Mouse (Mus musculus) left cerebral cortex, adult 2 months (tissue): ENCODE data around the gene Ptges3. TPM values are rescaled to one million over a fixed set of nuclear protein-coding genes. Genes with fewer than 3 reads are reported as not detected.

Experiments
- DNase-seq, 2 experiments: peaks; one replicate each; pipeline ENCODE4 v3.0.0; 2021 to 2022; ENCODE audit warnings: low spot score in 2 of 2, mixed read lengths in 1 of 2; ENCODE audit errors: extremely low spot score in 1 of 2
- H3K27ac ChIP-seq: fragments of 200-600 bp; 2 replicates; pipeline ENCODE4 v1.8.1; 2022
- H3K4me3 ChIP-seq: fragments of 200-600 bp; 2 replicates; pipeline ENCODE4 v1.8.1; 2022
- CTCF ChIP-seq: fragments of 200-600 bp; IDR thresholded peaks from 2 replicates; pipeline ENCODE4 v1.8.1; 2022; ENCODE audit warnings: antibody characterized with exemption, mild to moderate bottlenecking, moderate library complexity
- intact Hi-C: fragments of 180-260 bp; cut with DNase I; formaldehyde crosslinking; loops from one replicate; pipeline ENCODE4 v1.15.1; 2025
- long read RNA-seq, 2 experiments: library from polyadenylated mRNA; stranded (forward); transcript quantifications; one replicate each; pipeline ENCODE4 v2.0.0; 2021; ENCODE audit warnings: borderline mapping rate in 2 of 2
- total RNA-seq, 2 experiments: library from RNA; stranded (reverse); gene quantifications; 2 replicates each; pipeline ENCODE4 v1.2.3; 2021

The Ptges3 gene
- 100 to 1,000 TPM; 121 to 123 TPM for total RNA-seq
- long read RNA-seq, experiment 1, transcript Ptges3-201 (8 exons, 2,000 nt), result major isoform, 81 of 92 reads
- long read RNA-seq, experiment 1, partial matches to known transcripts, result 2 of 92 reads
- long read RNA-seq, experiment 1, other reads (novel, unspliced or antisense), result 9 of 92 reads
- long read RNA-seq, experiment 2, transcript Ptges3-201 (8 exons, 2,000 nt), result major isoform, 55 of 57 reads
- long read RNA-seq, experiment 2, partial matches to known transcripts, result 2 of 57 reads
- long read RNA-seq, experiment 2, other reads (novel, unspliced or antisense), result 0 of 57 reads

DNA sequence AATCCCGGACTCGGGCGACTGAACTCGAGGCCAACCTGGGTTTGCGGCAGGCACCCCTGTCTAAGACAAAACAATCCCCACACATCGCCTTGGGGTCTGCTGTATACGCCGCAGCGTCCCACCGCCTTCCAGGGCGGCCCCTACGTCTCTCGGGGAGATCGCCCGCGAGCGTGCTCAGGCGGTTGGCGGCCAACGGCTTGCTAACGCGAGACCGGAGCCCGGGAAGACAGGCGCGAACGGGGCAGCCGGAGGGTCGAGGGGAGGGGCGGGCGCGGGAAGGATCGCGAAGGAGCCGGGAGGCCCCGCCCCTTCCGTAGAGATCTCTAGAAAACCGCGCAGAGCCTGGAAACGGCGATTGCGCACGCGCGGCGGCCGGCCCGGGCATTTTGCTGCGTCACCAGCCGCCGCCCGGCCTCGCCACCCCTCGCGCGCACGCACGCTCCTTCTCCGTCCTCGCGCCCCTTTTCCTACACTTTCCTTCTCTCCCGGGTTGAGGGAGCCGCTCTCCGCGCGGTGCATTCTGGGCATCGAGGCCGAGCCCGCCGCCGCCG is at the start of gene Ptges3:
TSS of gene Ptges3 (plus strand) at position 354 of the 551 bp plus-strand sequence.
- intact Hi-C loops, result loop anchor here (1.0 kb wide), 1 partner anchor 23 kb away; the partner anchor contains the start of gene Naca
- peak; percentile 98 for DNase-seq
- H3K27ac ChIP-seq, result peak within 1 kb of the TSS; percentile 92
- TF ChIP-seq CTCF, result no peak
- H3K4me3 ChIP-seq, result peak within 1 kb of the TSS; percentile 62

DNA sequence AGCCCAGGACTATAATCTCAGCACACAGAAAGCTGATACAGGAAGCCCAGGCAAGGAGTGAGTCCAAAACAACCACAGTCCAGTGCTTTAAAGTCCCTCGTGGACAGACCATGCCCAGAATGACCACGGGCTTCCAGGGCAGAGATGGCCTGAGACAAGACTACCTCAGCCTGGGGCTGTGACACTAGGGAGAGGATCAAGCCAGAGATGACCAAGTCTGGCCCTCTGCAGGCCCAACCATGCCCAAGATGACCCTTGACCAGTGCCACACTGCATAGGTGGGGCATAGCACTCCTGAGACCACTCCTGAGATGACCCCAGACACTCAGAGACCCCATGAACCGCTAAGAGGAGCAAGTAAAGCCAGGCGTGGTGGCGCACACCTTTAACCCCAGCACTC is 49.0 kb upstream of the Ptges3 start:
- TF ChIP-seq CTCF, result no peak
- Histone ChIP-seq H3K27ac (no peak overlapping the region), H3K4me3 (no peak overlapping the region)
- intact Hi-C loops, result loop anchor here (5.0 to 10.0 kb wide), 3 partner anchors 312 to 485 kb away; partner anchors contain the start of genes Shmt2 and Stat6
- DNase-seq, result no peak

DNA sequence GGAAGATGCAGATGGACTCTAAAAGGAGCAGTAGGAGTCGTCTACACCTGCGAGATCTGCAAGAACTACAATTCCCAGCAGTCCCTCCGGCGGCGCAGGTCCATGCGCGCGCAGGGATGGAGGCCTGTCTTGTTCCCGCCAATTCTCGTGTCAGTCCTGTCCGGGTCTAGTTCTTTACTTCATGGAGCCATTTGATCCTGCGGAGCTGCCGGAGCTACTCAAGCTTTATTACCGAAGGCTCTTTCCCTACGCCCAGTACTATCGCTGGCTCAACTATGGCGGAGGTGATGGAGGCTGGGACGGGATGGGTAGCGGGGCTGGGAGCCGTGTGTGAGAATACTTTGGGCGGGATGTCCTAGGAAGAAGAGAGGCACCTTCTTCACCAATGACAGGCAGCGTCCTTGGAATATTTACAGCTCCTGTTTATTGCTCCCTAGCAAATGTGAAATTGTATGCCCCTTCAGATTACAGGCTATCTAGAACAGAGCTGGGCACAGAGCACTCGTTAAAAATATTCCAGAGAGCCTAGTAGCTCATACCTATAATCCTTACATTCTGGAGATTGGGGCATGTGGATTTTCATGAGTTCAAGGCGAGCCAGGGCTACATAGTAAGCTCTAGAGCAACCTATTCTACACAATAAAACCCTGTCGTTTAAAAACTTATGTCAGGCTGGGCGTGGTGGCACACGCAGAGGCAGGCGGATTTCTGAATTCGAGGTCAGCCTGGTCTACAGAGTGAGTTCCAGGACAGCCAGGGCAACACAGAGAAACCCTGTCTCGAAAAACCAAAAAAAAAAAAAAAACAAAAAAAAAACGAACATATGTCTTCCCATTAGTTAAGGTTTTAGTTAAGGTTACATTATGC is 43.5 kb upstream of the Ptges3 start, which contains the start of gene Prim1:
TSS of gene Prim1 (plus strand) at position 101 of the 867 bp plus-strand sequence.
- H3K4me3 ChIP-seq, result peak within 1 kb of the TSS; percentile 80
- intact Hi-C loops, result loop anchor here (5.0 to 10.0 kb wide), 2 partner anchors 172 to 490 kb away; partner anchors contain the start of gene Shmt2
- DNase-seq, result peak; percentile 77 to 78
- TF ChIP-seq CTCF, result no peak; the same call in 1 of the 2 replicates
- no peak within 1 kb of the TSS for H3K27ac ChIP-seq

DNA sequence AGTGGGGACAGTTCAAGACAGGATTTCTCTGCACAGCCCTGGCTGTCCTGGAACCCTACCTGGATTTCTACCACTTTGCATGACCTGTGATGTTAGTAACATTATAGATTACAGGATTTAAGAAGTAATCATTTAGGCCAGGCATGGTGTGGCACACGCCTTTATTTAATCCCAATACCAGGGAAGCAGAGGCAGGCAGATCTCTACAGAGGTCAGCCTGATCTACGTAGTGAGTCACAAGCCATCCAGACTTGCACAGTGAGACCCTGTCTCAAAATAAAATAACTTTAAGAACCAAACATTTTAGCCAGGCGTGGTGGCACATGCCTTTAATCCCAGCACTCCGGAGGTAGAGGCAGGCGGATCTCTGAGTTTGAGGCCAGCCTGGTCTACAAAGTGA is 36.6 kb upstream of the Ptges3 start:
- no peak for DNase-seq
- TF ChIP-seq CTCF, result no peak
- H3K27ac ChIP-seq, result no peak overlapping the region
- intact Hi-C loops, result no loop called here
- no peak overlapping the region for H3K4me3 ChIP-seq

DNA sequence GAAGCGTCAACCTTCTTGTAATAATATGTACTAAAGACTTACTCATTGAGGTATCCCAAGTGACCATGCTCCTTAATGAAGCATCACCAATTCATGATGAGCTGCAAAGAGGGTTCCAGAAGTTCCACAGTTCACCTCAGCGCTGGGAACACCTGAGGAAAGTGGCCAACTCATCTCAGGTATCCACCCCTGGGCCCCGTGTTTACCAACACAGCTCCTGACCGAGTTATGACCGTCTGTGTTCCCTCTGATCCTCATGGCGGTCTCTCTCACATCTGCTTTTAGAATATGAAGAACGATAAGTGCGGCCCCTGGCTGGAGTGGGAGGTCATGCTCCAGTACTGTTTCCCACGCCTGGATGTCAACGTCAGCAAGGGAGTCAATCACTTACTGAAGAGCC is 35.3 kb upstream of the Ptges3 start:
- no peak for TF ChIP-seq CTCF
- Histone ChIP-seq H3K27ac (no peak overlapping the region), H3K4me3 (no peak overlapping the region)
- DNase-seq, result no peak
- intact Hi-C loops, result no loop called here

DNA sequence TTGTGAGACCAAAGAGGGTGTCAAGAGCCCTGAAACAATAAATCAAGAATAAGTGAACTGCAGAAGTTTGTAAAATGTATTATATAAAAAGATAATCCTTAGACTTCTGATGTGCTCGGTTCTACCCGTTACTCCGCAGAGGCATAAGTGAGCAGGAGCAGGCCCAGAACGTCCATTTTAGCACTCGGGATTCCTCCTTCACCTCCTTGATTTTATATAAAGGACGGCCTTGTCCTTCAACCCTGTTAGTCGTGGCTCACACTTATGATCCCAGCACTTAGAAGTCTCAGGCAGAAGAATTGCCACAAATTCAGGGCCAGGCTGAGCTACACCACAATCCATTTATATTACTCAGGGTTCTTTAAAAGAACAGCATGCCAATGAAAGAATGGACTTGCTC is 28.8 kb upstream of the Ptges3 start:
- intact Hi-C loops, result no loop called here
- DNase-seq, result no peak
- Histone ChIP-seq H3K4me3 (no peak overlapping the region), H3K27ac (no peak overlapping the region)
- no peak for TF ChIP-seq CTCF

DNA sequence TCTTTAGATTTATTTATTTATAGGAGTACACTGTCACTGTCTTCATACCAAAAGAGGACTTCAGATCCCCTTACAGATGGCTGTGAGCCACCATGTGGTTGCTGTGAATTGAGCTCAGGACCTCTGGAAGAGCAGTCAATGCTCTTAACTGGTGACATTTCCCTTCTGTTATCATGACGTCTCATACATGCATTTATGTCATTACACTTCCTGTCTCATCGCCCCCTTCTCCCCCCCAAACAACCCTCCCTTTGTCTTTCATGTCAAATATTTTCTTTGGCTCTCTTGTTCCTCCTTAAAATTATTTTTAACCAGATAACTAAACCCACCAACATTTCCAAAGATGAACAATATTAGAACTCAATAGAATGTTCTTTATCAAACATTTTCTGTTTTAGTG is 27.9 kb upstream of the Ptges3 start:
- no peak for TF ChIP-seq CTCF
- DNase-seq, result no peak
- H3K27ac ChIP-seq, result no peak overlapping the region
- no peak overlapping the region for H3K4me3 ChIP-seq
- intact Hi-C loops, result no loop called here

DNA sequence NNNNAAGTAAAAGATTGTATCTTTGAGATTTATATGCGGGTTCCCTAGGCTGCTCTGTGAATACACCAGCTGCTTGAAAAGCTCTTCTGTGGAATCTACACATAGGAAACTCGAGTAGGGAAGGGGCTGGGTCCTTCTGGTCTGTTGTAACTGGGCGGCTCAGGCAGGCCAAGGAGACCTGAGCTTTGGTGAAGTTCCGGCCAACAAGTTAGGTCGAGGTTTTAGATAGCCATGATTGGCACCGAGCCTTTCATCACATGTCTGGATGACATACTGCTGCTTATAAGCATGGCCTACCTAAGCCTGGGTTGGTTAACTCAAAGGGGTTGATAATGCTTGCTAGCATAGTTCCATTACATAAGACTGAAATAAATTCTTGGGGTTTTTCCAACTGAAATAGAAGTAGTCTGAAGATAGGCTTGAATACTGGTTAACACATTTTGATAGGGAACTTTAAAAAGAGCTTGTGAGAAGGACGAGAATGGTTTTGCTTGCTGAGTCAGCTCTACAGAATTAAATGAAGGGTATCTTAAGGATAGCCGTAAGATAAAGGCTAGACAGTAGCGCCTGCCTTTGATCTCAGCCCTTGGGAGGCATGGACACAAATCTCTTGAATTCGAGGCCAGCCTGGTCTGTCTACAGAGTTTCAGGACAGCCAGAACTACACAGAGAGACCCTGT is 21.9 kb upstream of the Ptges3 start:
- intact Hi-C loops, result no loop called here
- no peak for DNase-seq
- no peak for TF ChIP-seq CTCF
- Histone ChIP-seq H3K4me3 (peak overlapping the region; percentile 67), H3K27ac (peak overlapping the region; percentile 94; the same call in 1 of the 2 replicates)

DNA sequence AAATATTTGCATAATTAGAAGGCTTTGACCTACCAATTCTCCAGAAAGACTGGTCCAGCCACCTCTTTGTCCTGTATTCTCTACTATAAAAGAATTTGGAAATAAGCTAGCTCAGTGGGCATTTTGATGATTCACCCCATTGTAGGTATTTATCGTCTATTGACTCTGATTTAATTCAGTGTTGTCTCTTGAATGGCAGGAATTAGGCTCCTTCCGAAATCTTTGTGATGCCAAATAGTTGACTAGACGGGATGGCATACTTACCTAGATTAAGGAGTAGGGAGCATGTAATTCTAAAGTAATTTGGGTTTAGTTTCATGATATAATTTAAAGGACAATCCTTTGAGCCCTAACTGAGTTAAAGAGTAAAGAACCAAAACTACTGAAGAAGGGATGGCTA is 20.8 kb upstream of the Ptges3 start:
- Histone ChIP-seq H3K4me3 (no peak overlapping the region; the same call in 1 of the 2 replicates), H3K27ac (no peak overlapping the region)
- intact Hi-C loops, result no loop called here
- no peak for DNase-seq
- TF ChIP-seq CTCF, result no peak

DNA sequence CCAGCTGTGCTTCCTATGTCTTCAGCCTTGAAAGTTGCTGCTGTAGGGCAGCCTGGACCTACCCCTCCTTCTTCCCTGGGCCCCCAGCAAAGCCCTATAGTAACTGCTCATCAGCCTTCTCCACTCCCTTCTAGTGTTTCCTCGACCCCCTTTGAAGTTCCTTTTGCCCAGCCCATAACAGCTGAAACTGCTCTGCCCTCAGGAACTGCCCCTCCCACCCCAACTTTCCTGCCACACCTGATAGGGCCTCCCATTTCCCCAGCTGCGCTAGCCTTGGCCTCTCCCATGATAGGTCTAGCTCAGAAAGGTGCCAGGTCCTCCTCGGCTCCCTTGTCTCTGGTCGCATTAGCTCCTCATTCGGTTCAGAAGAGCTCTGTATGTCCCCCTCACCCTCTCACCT is 19.6 kb upstream of the Ptges3 start:
- intact Hi-C loops, result no loop called here
- Histone ChIP-seq H3K27ac (no peak overlapping the region), H3K4me3 (no peak overlapping the region)
- TF ChIP-seq CTCF, result no peak
- no peak for DNase-seq

DNA sequence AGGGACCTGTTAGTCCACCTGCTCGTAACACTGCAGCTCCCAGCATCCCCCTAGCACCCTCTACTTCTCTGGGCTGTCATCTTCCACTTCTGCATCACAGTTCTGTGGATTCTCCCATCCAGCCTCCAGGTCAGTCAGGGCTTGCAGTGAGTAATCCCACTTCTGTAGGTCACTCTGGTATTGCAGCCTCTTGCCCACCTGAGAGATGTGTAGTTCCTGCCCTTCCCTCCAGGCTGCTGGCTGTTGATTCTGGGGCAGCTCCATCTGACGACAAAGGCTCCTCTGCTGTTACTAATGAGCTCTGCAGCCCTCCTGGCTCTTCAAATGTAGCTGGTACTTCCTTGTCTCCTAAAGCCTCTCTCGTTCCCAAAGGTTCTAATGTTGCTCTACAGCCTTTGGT is 18.9 kb upstream of the Ptges3 start:
- no peak overlapping the region for H3K27ac ChIP-seq
- intact Hi-C loops, result no loop called here
- DNase-seq, result no peak
- no peak; the same call in 1 of the 2 replicates for TF ChIP-seq CTCF
- H3K4me3 ChIP-seq, result no peak overlapping the region
